In genomic region chr17:28184971-28185638, GRCm38 (mm10) we compare ENCODE assay signal across 11 mouse cellular contexts. TPM values are rescaled to one million over a fixed set of nuclear protein-coding genes. Genes with fewer than 3 reads are reported as not detected.
DNase-seq lines count a peak whose midpoint lies in the region; ATAC-seq lines count a peak whose summit lies in the region.
"Had no signal": no experiment of that assay in that cellular context is flagged by ENCODE, and none has a peak within 500 bp of the region (broad histone marks: within the 10 kb centered on the region; RNA-seq: fewer than 3 reads in every experiment).

No protein-coding gene starts in this region.

- no peak overlapping the region for H3K4me3 ChIP-seq in hindbrain, embryonic 15.5 days
- H3K4me3 ChIP-seq in hindbrain, embryonic 12.5 days = no peak overlapping the region
- no peak overlapping the region for H3K4me3 ChIP-seq in embryonic facial prominence, embryonic 13.5 days
- H3K4me3 ChIP-seq in liver, embryonic 12.5 days = no peak overlapping the region
- no peak overlapping the region for H3K4me3 ChIP-seq in intestine, embryonic 15.5 days (replicated peaks)
- H3K4me3 ChIP-seq: midbrain, embryonic 12.5 days had no signal

- H3K4me2 ChIP-seq in hindbrain, embryonic 15.5 days = no peak overlapping the region
- H3K4me2 ChIP-seq in hindbrain, embryonic 12.5 days (replicated peaks) = no peak overlapping the region
- 0 out of 2 replicates have a peak overlapping the region, but pooled peaks have one; percentile 16 for H3K4me2 ChIP-seq in embryonic facial prominence, embryonic 13.5 days
- H3K4me2 ChIP-seq in liver, embryonic 12.5 days = peak overlapping the region; percentile 2; the same call in 1 of the 2 replicates
- no peak overlapping the region for H3K4me2 ChIP-seq in intestine, embryonic 15.5 days (replicated peaks)
- H3K4me2 ChIP-seq: midbrain, embryonic 12.5 days had no signal

- peaks cover 30% of the 10 kb centered on the region for H3K4me1 ChIP-seq in hindbrain, embryonic 15.5 days (replicated peaks)
- peaks cover 9% of the 10 kb centered on the region for H3K4me1 ChIP-seq in hindbrain, embryonic 12.5 days
- H3K4me1 ChIP-seq in embryonic facial prominence, embryonic 13.5 days = peaks cover 43% of the 10 kb centered on the region
- peaks cover 52% of the 10 kb centered on the region for H3K4me1 ChIP-seq in liver, embryonic 12.5 days
- H3K4me1 ChIP-seq in intestine, embryonic 15.5 days (replicated peaks) = peaks cover 10% of the 10 kb centered on the region

- WGBS in hindbrain, embryonic 15.5 days = 82% methylated on average over 7 of the region's 7 CpGs
- 88% methylated on average over 7 of the region's 7 CpGs for WGBS in hindbrain, embryonic 12.5 days
- 52% methylated on average over 7 of the region's 7 CpGs for WGBS in embryonic facial prominence, embryonic 13.5 days
- 56% methylated on average over 7 of the region's 7 CpGs for WGBS in liver, embryonic 12.5 days (ENCODE audit: insufficient replicate concordance)
- 72% methylated on average over 7 of the region's 7 CpGs for WGBS in intestine, embryonic 15.5 days

- no peak overlapping the region for H3K9ac ChIP-seq in hindbrain, embryonic 15.5 days
- no peak overlapping the region for H3K9ac ChIP-seq in hindbrain, embryonic 12.5 days
- no peak overlapping the region for H3K9ac ChIP-seq in embryonic facial prominence, embryonic 13.5 days
- H3K9ac ChIP-seq in liver, embryonic 12.5 days = no peak overlapping the region
- no peak overlapping the region for H3K9ac ChIP-seq in intestine, embryonic 15.5 days
- H3K9ac ChIP-seq: midbrain, embryonic 12.5 days had no signal

- DNase-seq in A20 (ENCODE audit: low read depth, low spot score) = peak; percentile 13
- no peak for DNase-seq in urinary bladder, postnatal 14 days (ENCODE audit: low spot score)
- DNase-seq in left cerebral cortex, adult 11 months (ENCODE audit: low spot score) = no peak
- DNase-seq: cerebellum, adult 8-10 months; thymus, postnatal 4 days had no signal

- no peaks in the 10 kb centered on the region for H3K27me3 ChIP-seq in hindbrain, embryonic 15.5 days
- no peaks in the 10 kb centered on the region for H3K27me3 ChIP-seq in hindbrain, embryonic 12.5 days
- no peaks in the 10 kb centered on the region for H3K27me3 ChIP-seq in embryonic facial prominence, embryonic 13.5 days
- no peaks in the 10 kb centered on the region for H3K27me3 ChIP-seq in liver, embryonic 12.5 days (replicated peaks)
- no peaks in the 10 kb centered on the region for H3K27me3 ChIP-seq in intestine, embryonic 15.5 days (replicated peaks)
- H3K27me3 ChIP-seq: midbrain, embryonic 12.5 days had no signal

- ATAC-seq in hindbrain, embryonic 15.5 days (ENCODE audit: low FRiP score, low read depth) = no peak
- no peak for ATAC-seq in hindbrain, embryonic 12.5 days (ENCODE audit: low FRiP score)
- no peak for ATAC-seq in embryonic facial prominence, embryonic 13.5 days (ENCODE audit: insufficient number of reproducible peaks, insufficient read depth, low FRiP score, low TSS enrichment, low read depth)
- peak; percentile 42; the same call in 1 of the 2 replicates for ATAC-seq in liver, embryonic 12.5 days
- no peak for ATAC-seq in intestine, embryonic 15.5 days

- peaks cover 4% of the 10 kb centered on the region for H3K36me3 ChIP-seq in hindbrain, embryonic 15.5 days
- peaks cover 16% of the 10 kb centered on the region for H3K36me3 ChIP-seq in hindbrain, embryonic 12.5 days
- H3K36me3 ChIP-seq in embryonic facial prominence, embryonic 13.5 days = peaks cover 23% of the 10 kb centered on the region
- H3K36me3 ChIP-seq in liver, embryonic 12.5 days = peaks cover 5% of the 10 kb centered on the region
- 0 out of 2 replicates have a peak, but pooled peaks cover 4% of the 10 kb centered on the region for H3K36me3 ChIP-seq in intestine, embryonic 15.5 days

- H3K27ac ChIP-seq in hindbrain, embryonic 15.5 days (replicated peaks) = peak overlapping the region; percentile 35; the same call in 1 of the 2 replicates
- no peak overlapping the region for H3K27ac ChIP-seq in hindbrain, embryonic 12.5 days
- peak overlapping the region; percentile 69 for H3K27ac ChIP-seq in embryonic facial prominence, embryonic 13.5 days
- H3K27ac ChIP-seq in liver, embryonic 12.5 days = no peak overlapping the region
- H3K27ac ChIP-seq in intestine, embryonic 15.5 days = no peak overlapping the region
- H3K27ac ChIP-seq: midbrain, embryonic 12.5 days had no signal

- no peaks in the 10 kb centered on the region for H3K9me3 ChIP-seq in hindbrain, embryonic 15.5 days
- H3K9me3 ChIP-seq in hindbrain, embryonic 12.5 days (replicated peaks) = no peaks in the 10 kb centered on the region
- no peaks in the 10 kb centered on the region for H3K9me3 ChIP-seq in embryonic facial prominence, embryonic 13.5 days
- H3K9me3 ChIP-seq in liver, embryonic 12.5 days (replicated peaks) = no peaks in the 10 kb centered on the region
- no peaks in the 10 kb centered on the region for H3K9me3 ChIP-seq in intestine, embryonic 15.5 days
- H3K9me3 ChIP-seq: midbrain, embryonic 12.5 days had no signal

RNA-seq across cellular contexts. Expression of gene Zfp523, which starts 8.2 kb away (rescaled TPM):
- 48.1 and 53.1 TPM in 2 replicates for polyA plus RNA-seq in hindbrain, embryonic 15.5 days (2015; fragmentation: Nextera tagmentation; extraction: Ambion mirVana)
- polyA plus RNA-seq in hindbrain, embryonic 12.5 days (2016; fragmentation: Nextera tagmentation; extraction: Ambion mirVana) = 50.0 and 50.6 TPM in 2 replicates
- polyA plus RNA-seq in embryonic facial prominence, embryonic 13.5 days (2015; fragmentation: Nextera tagmentation; extraction: Ambion mirVana) = 36.6 and 41.2 TPM in 2 replicates
- 11.1 TPM in 2 replicates for polyA plus RNA-seq in liver, embryonic 12.5 days (2016; fragmentation: Nextera tagmentation; extraction: Ambion mirVana)
- polyA plus RNA-seq in intestine, embryonic 15.5 days (2015; fragmentation: Nextera tagmentation; extraction: Ambion mirVana) = 25.7 and 28.1 TPM in 2 replicates

RNA-seq across cellular contexts. Expression of gene Def6, which starts 22.5 kb away (rescaled TPM):
- 6.4 and 8.9 TPM in 2 replicates for polyA plus RNA-seq in hindbrain, embryonic 15.5 days (2015; fragmentation: Nextera tagmentation; extraction: Ambion mirVana)
- 5.7 and 6.1 TPM in 2 replicates for polyA plus RNA-seq in hindbrain, embryonic 12.5 days (2016; fragmentation: Nextera tagmentation; extraction: Ambion mirVana)
- polyA plus RNA-seq in embryonic facial prominence, embryonic 13.5 days (2015; fragmentation: Nextera tagmentation; extraction: Ambion mirVana) = 13.0 and 13.1 TPM in 2 replicates
- polyA plus RNA-seq in liver, embryonic 12.5 days (2016; fragmentation: Nextera tagmentation; extraction: Ambion mirVana) = 21.6 and 25.2 TPM in 2 replicates
- 3.4 and 4.3 TPM in 2 replicates for polyA plus RNA-seq in intestine, embryonic 15.5 days (2015; fragmentation: Nextera tagmentation; extraction: Ambion mirVana)

RNA-seq across cellular contexts. Expression of gene Scube3, which starts 43.2 kb away (rescaled TPM):
- 3.7 and 4.4 TPM in 2 replicates for polyA plus RNA-seq in hindbrain, embryonic 15.5 days (2015; fragmentation: Nextera tagmentation; extraction: Ambion mirVana)
- 11.1 and 12.4 TPM in 2 replicates for polyA plus RNA-seq in hindbrain, embryonic 12.5 days (2016; fragmentation: Nextera tagmentation; extraction: Ambion mirVana)
- 9.4 and 10.1 TPM in 2 replicates for polyA plus RNA-seq in embryonic facial prominence, embryonic 13.5 days (2015; fragmentation: Nextera tagmentation; extraction: Ambion mirVana)
- polyA plus RNA-seq in liver, embryonic 12.5 days (2016; fragmentation: Nextera tagmentation; extraction: Ambion mirVana) = 0.91 and 1.2 TPM in 2 replicates
- 2.0 and 2.5 TPM in 2 replicates for polyA plus RNA-seq in intestine, embryonic 15.5 days (2015; fragmentation: Nextera tagmentation; extraction: Ambion mirVana)

RNA-seq across cellular contexts. Expression of gene Ppard, which starts 47.4 kb away (rescaled TPM):
- polyA plus RNA-seq in hindbrain, embryonic 15.5 days (2015; fragmentation: Nextera tagmentation; extraction: Ambion mirVana) = 1.8 and 2.2 TPM in 2 replicates
- polyA plus RNA-seq in hindbrain, embryonic 12.5 days (2016; fragmentation: Nextera tagmentation; extraction: Ambion mirVana) = 1.7 and 2.4 TPM in 2 replicates
- 3.2 and 3.3 TPM in 2 replicates for polyA plus RNA-seq in embryonic facial prominence, embryonic 13.5 days (2015; fragmentation: Nextera tagmentation; extraction: Ambion mirVana)
- 2.0 and 2.1 TPM in 2 replicates for polyA plus RNA-seq in liver, embryonic 12.5 days (2016; fragmentation: Nextera tagmentation; extraction: Ambion mirVana)
- 1.8 and 1.9 TPM in 2 replicates for polyA plus RNA-seq in intestine, embryonic 15.5 days (2015; fragmentation: Nextera tagmentation; extraction: Ambion mirVana)

Comparison
In these comparisons a context has a peak if more than half of its experiments do, and no peak if none do; other contexts are left out.
1. H3K27ac ChIP-seq: peak in hindbrain, embryonic 15.5 days (single experiment) and embryonic facial prominence, embryonic 13.5 days (single experiment); none in hindbrain, embryonic 12.5 days (single experiment), liver, embryonic 12.5 days (single experiment) and intestine, embryonic 15.5 days (single experiment).
2. H3K4me2 ChIP-seq: peak in embryonic facial prominence, embryonic 13.5 days (single experiment) and liver, embryonic 12.5 days (single experiment); none in hindbrain, embryonic 15.5 days (single experiment), hindbrain, embryonic 12.5 days (single experiment) and intestine, embryonic 15.5 days (single experiment).